8 mouse cellular contexts compared by ENCODE assay signal in the genomic region with DNA sequence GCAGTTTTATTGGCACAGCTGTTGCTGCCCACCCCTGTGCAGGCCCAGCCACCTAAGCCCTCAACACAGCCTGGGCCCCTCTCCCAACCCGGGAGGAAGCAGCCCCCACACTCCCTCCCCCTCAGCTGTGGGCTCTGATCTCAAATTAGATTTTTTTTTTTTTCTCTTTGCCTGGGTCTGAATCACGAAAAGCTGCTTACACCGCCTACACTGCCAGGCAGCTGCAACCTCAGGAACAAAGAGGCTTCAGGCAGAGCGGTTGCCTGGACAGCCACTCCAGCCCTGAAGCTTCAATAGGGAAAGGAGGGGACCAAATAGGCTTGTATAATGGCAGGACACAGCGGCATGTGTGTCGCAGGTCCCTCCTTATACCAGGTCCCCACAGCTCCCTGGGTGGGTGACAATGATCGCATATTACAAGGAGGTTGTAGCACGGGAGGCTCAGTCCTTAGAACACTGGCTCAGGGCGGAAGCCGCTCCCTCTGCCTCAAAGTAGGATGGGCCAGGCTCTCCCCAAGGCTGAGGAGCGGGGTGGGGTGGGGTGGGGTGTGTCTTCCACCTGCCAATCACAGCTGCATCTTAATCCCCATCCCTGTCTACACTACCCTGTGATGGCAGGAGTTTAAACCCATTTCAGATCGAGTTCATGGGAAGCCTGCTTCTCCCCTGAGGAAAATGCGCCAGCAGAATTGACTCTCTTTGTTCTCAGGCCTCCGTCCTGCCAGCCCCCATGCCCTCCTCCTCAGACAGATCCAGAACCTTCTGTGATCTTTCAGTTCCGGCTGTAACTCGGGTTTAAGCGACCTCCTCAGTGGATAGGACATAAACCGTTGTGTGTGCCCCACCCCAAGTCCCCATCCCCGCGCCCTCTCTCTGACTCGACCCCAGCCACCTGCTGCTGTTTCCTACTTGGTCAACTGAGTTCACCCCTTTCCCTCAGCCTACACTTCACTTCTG. TPM values are rescaled to one million over a fixed set of nuclear protein-coding genes. Genes with fewer than 3 reads are reported as not detected.
DNase-seq lines count a peak whose midpoint lies in the region; ATAC-seq lines count a peak whose summit lies in the region.

No protein-coding gene starts in this region.

- no peaks in the 10 kb centered on the region for H3K36me3 ChIP-seq in heart, embryonic 12.5 days
- no peaks in the 10 kb centered on the region for H3K36me3 ChIP-seq in midbrain, embryonic 14.5 days (ENCODE audit: control insufficient read depth, insufficient read depth, low read length)

- H3K9me3 ChIP-seq in heart, embryonic 12.5 days (replicated peaks), result no peaks in the 10 kb centered on the region
- H3K9me3 ChIP-seq in midbrain, embryonic 14.5 days (ENCODE audit: control insufficient read depth, low read length), result no peaks in the 10 kb centered on the region

- H3K4me3 ChIP-seq in heart, embryonic 12.5 days, result no peak overlapping the region
- H3K4me3 ChIP-seq in midbrain, embryonic 14.5 days (replicated peaks; ENCODE audit: low read depth, low read length), result 0 out of 2 replicates have a peak overlapping the region, but pooled peaks have one; percentile 11

- ATAC-seq in heart, embryonic 12.5 days (ENCODE audit: insufficient number of reproducible peaks, low FRiP score), result peak; percentile 85
- ATAC-seq in midbrain, embryonic 14.5 days (ENCODE audit: low FRiP score, low TSS enrichment), result peak; percentile 91

- no peak for DNase-seq in heart, postnatal 14 days
- DNase-seq in brain, adult 2 months (ENCODE audit: low read depth, low spot score), result peak; percentile 94
- peak; percentile 87 for DNase-seq in forelimb bud, embryonic 11.5 days (ENCODE audit: low read depth, low spot score)
- DNase-seq in left cerebral cortex, adult 11 months (ENCODE audit: low spot score), result peak; percentile 81
- DNase-seq in midbrain, embryonic 14.5 days, result peak; percentile 84
- peak; percentile 93 for DNase-seq in telencephalon, adult 2 months (ENCODE audit: low read depth, low spot score)
- DNase-seq in ovary, postnatal 10 days (ENCODE audit: low spot score), result no peak

- intact Hi-C loops in heart, postnatal 14 days (cut with DNase I), result no loop called here

- H3K9ac ChIP-seq in heart, embryonic 12.5 days, result 0 out of 2 replicates have a peak overlapping the region, but pooled peaks have one; percentile 30
- peak overlapping the region; percentile 44 for H3K9ac ChIP-seq in midbrain, embryonic 14.5 days (replicated peaks; ENCODE audit: low read length)

- no peaks in the 10 kb centered on the region for H3K27me3 ChIP-seq in heart, embryonic 12.5 days (replicated peaks)
- H3K27me3 ChIP-seq in midbrain, embryonic 14.5 days (ENCODE audit: control insufficient read depth, insufficient read depth, low read length), result no peaks in the 10 kb centered on the region

- H3K27ac ChIP-seq in heart, embryonic 12.5 days (ENCODE audit: poor library complexity, severe bottlenecking), result peak overlapping the region; percentile 7; the same call in 1 of the 2 replicates
- peak overlapping the region; percentile 95 for H3K27ac ChIP-seq in midbrain, embryonic 14.5 days (replicated peaks; ENCODE audit: low read depth, low read length)

- H3K4me2 ChIP-seq in heart, embryonic 12.5 days, result peak overlapping the region; percentile 50
- peak overlapping the region; percentile 39 for H3K4me2 ChIP-seq in midbrain, embryonic 14.5 days (ENCODE audit: low read length)

- 31% methylated on average over 21 of the region's 21 CpGs for WGBS in heart, embryonic 12.5 days
- WGBS in midbrain, embryonic 14.5 days, result 3% methylated on average over 21 of the region's 21 CpGs

- H3K4me1 ChIP-seq in heart, embryonic 12.5 days (replicated peaks), result peaks cover 21% of the 10 kb centered on the region
- peaks cover 14% of the 10 kb centered on the region for H3K4me1 ChIP-seq in midbrain, embryonic 14.5 days (ENCODE audit: control insufficient read depth, insufficient read depth, low read length)

RNA-seq across cellular contexts. Expression of gene Zdhhc19, which starts 20.2 kb away (rescaled TPM):
- not detected in 2 replicates for polyA plus RNA-seq in heart, embryonic 12.5 days (2016; fragmentation: Nextera tagmentation; extraction: Ambion mirVana)
- not detected for total RNA-seq in heart, postnatal 14 days (2021)
- not detected in 2 replicates for polyA plus RNA-seq in midbrain, embryonic 14.5 days (2014; fragmentation: Nextera tagmentation; extraction: Ambion mirVana)

RNA-seq across cellular contexts. Expression of gene Slc51a, which starts 28.6 kb away (rescaled TPM):
- 2.1 and 2.9 TPM in 2 replicates for polyA plus RNA-seq in heart, embryonic 12.5 days (2016; fragmentation: Nextera tagmentation; extraction: Ambion mirVana)
- 1 to 10 TPM; 2.3 TPM for total RNA-seq in heart, postnatal 14 days (2021)
- 0.16 TPM in 1 of 2 replicates, not detected in the other for polyA plus RNA-seq in midbrain, embryonic 14.5 days (2014; fragmentation: Nextera tagmentation; extraction: Ambion mirVana)

Comparison
In these comparisons a context has a peak if more than half of its experiments do, and no peak if none do; other contexts are left out.
1. DNase-seq: peak in brain, adult 2 months (single experiment), forelimb bud, embryonic 11.5 days (single experiment), left cerebral cortex, adult 11 months (single experiment), midbrain, embryonic 14.5 days (single experiment) and telencephalon, adult 2 months (single experiment); none in heart, postnatal 14 days (0 of 2) and ovary, postnatal 10 days (single experiment).